Mouse (Mus musculus): ENCODE measurements around the gene Baiap2l1. TPM values are rescaled to one million over a fixed set of nuclear protein-coding genes. Genes with fewer than 3 reads are reported as not detected.
A peak's percentile ranks its signal among the peaks of the same experiment; 100 is the strongest.

Baiap2l1 gene
- polyA plus RNA-seq, 1 experiment: 68.8 TPM

- peaks cover 77% of the 10 kb centered on the region for H3K79me2 ChIP-seq (ENCODE audit: control insufficient read depth, insufficient read depth)
- H3ac ChIP-seq (ENCODE audit: control insufficient read depth, insufficient read length): no peak overlapping the region
- peaks cover 30% of the 10 kb centered on the region for H3K36me3 ChIP-seq (ENCODE audit: control insufficient read depth, insufficient read depth)
- no peak overlapping the region for H3K4me2 ChIP-seq (ENCODE audit: low read depth)
- H3K27me3 ChIP-seq (ENCODE audit: control insufficient read depth, insufficient read depth, insufficient read length): no peaks in the 10 kb centered on the region
- no peak overlapping the region for H3K4me3 ChIP-seq
- no peak for TF ChIP-seq REST (IDR thresholded peaks at IDR 0.05; ENCODE audit: insufficient read depth, insufficient read length)
- peak; percentile 72 for TF ChIP-seq POLR2AphosphoS2 (IDR thresholded peaks at IDR 0.05; ENCODE audit: insufficient read length, low read depth)
Observed at GRCm38 (mm10) chr5:144261309-144261708, 96.6 kb downstream of the Baiap2l1 start.

GRCm38 (mm10) chr5:144260464-144260863, 97.4 kb downstream of the Baiap2l1 start:
- H3K4me2 ChIP-seq (ENCODE audit: low read depth): no peak overlapping the region
- no peaks in the 10 kb centered on the region for H3K27me3 ChIP-seq (ENCODE audit: control insufficient read depth, insufficient read depth, insufficient read length)
- H3ac ChIP-seq (ENCODE audit: control insufficient read depth, insufficient read length): no peak overlapping the region
- TF ChIP-seq MYOG (IDR thresholded peaks at IDR 0.05; ENCODE audit: control insufficient read depth in 1 of 3, insufficient read depth in 1 of 3, insufficient read length in 2 of 3, low read depth in 2 of 3) (peak in 2 of 3 experiments; percentile 16 to 60), REST (IDR thresholded peaks at IDR 0.05; ENCODE audit: insufficient read depth, insufficient read length) (no peak), POLR2AphosphoS2 (IDR thresholded peaks at IDR 0.05; ENCODE audit: insufficient read length, low read depth) (peak; percentile 86), USF1 (IDR thresholded peaks at IDR 0.05; ENCODE audit: low read depth) (no peak), TCF3 (IDR thresholded peaks at IDR 0.05; ENCODE audit: insufficient read length, low read depth) (no peak), MAX (IDR thresholded peaks at IDR 0.05; ENCODE audit: low read depth) (no peak), SRF (IDR thresholded peaks at IDR 0.05; ENCODE audit: control insufficient read depth, insufficient read length, low read depth) (no peak), POLR2A (IDR thresholded peaks at IDR 0.05; ENCODE audit: insufficient read length, low read depth) (peak; percentile 49), MYOD1 (IDR thresholded peaks at IDR 0.05; ENCODE audit: control insufficient read depth in 1 of 3, insufficient read length in 2 of 3, low read depth in 2 of 3) (peak in 2 of 3 experiments; percentile 74 to 80), TCF12 (IDR thresholded peaks at IDR 0.05; ENCODE audit: insufficient read depth, poor library complexity, severe bottlenecking) (no peak), E2F4 (IDR thresholded peaks at IDR 0.05; ENCODE audit: insufficient read depth) (no peak), CEBPB (IDR thresholded peaks at IDR 0.05; ENCODE audit: insufficient read depth, poor library complexity, severe bottlenecking) (no peak)
- peaks cover 84% of the 10 kb centered on the region for H3K79me2 ChIP-seq (ENCODE audit: control insufficient read depth, insufficient read depth)
- no peak overlapping the region for H3K4me3 ChIP-seq
- peaks cover 24% of the 10 kb centered on the region for H3K36me3 ChIP-seq (ENCODE audit: control insufficient read depth, insufficient read depth)

- Histone ChIP-seq H3K27me3 (ENCODE audit: control insufficient read depth, insufficient read depth, insufficient read length) (no peaks in the 10 kb centered on the region), H3ac (ENCODE audit: control insufficient read depth, insufficient read length) (no peak overlapping the region), H3K36me3 (ENCODE audit: control insufficient read depth, insufficient read depth) (peaks cover 11% of the 10 kb centered on the region), H3K79me2 (ENCODE audit: control insufficient read depth, insufficient read depth) (peaks cover 75% of the 10 kb centered on the region), H3K4me2 (ENCODE audit: low read depth) (peak overlapping the region; percentile 98), H3K4me3 (peak overlapping the region; percentile 95)
- TF ChIP-seq POLR2AphosphoS2 (IDR thresholded peaks at IDR 0.05; ENCODE audit: insufficient read length, low read depth): peak; percentile 69
- no peak for TF ChIP-seq POLR2A (IDR thresholded peaks at IDR 0.05; ENCODE audit: insufficient read length, low read depth)
Observed at GRCm38 (mm10) chr5:144259228-144259627, 98.7 kb downstream of the Baiap2l1 start.

GRCm38 (mm10) chr5:144258687-144259086, 99.2 kb downstream of the Baiap2l1 start:
- H3K79me2 ChIP-seq (ENCODE audit: control insufficient read depth, insufficient read depth): peaks cover 73% of the 10 kb centered on the region
- no peaks in the 10 kb centered on the region for H3K27me3 ChIP-seq (ENCODE audit: control insufficient read depth, insufficient read depth, insufficient read length)
- H3ac ChIP-seq (ENCODE audit: control insufficient read depth, insufficient read length): no peak overlapping the region
- peaks cover 11% of the 10 kb centered on the region for H3K36me3 ChIP-seq (ENCODE audit: control insufficient read depth, insufficient read depth)
- peak overlapping the region; percentile 98 for H3K4me2 ChIP-seq (ENCODE audit: low read depth)
- TF ChIP-seq SRF (IDR thresholded peaks at IDR 0.05; ENCODE audit: control insufficient read depth, insufficient read length, low read depth) (no peak), POLR2A (IDR thresholded peaks at IDR 0.05; ENCODE audit: insufficient read length, low read depth) (peak; percentile 28), REST (IDR thresholded peaks at IDR 0.05; ENCODE audit: insufficient read depth, insufficient read length) (no peak), USF1 (IDR thresholded peaks at IDR 0.05; ENCODE audit: low read depth) (no peak), E2F4 (IDR thresholded peaks at IDR 0.05; ENCODE audit: insufficient read depth) (no peak), TCF3 (IDR thresholded peaks at IDR 0.05; ENCODE audit: insufficient read length, low read depth) (no peak), POLR2AphosphoS2 (IDR thresholded peaks at IDR 0.05; ENCODE audit: insufficient read length, low read depth) (peak; percentile 70), MYOD1 (IDR thresholded peaks at IDR 0.05; ENCODE audit: control insufficient read depth in 1 of 3, insufficient read length in 2 of 3, low read depth in 2 of 3) (peak in 1 of 3 experiments; percentile 6), MYOG (IDR thresholded peaks at IDR 0.05; ENCODE audit: control insufficient read depth in 1 of 3, insufficient read depth in 1 of 3, insufficient read length in 2 of 3, low read depth in 2 of 3) (no peak)
- H3K4me3 ChIP-seq: peak overlapping the region; percentile 95

- Histone ChIP-seq H3K4me3 (peak overlapping the region; percentile 95), H3K79me2 (ENCODE audit: control insufficient read depth, insufficient read depth) (peaks cover 69% of the 10 kb centered on the region)
- TF ChIP-seq MAX (IDR thresholded peaks at IDR 0.05; ENCODE audit: low read depth) (no peak), SRF (IDR thresholded peaks at IDR 0.05; ENCODE audit: control insufficient read depth, insufficient read length, low read depth) (no peak), REST (IDR thresholded peaks at IDR 0.05; ENCODE audit: insufficient read depth, insufficient read length) (no peak), TCF3 (IDR thresholded peaks at IDR 0.05; ENCODE audit: insufficient read length, low read depth) (no peak), E2F4 (IDR thresholded peaks at IDR 0.05; ENCODE audit: insufficient read depth) (no peak), MYOD1 (IDR thresholded peaks at IDR 0.05; ENCODE audit: control insufficient read depth in 1 of 3, insufficient read length in 2 of 3, low read depth in 2 of 3) (no peak), USF1 (IDR thresholded peaks at IDR 0.05; ENCODE audit: low read depth) (no peak), POLR2AphosphoS2 (IDR thresholded peaks at IDR 0.05; ENCODE audit: insufficient read length, low read depth) (no peak)
Observed at GRCm38 (mm10) chr5:144258131-144258611, 99.7 kb downstream of the Baiap2l1 start.

More at GRCm38 (mm10) chr5:144258131-144258611, 99.7 kb downstream of the Baiap2l1 start:
- peaks cover 11% of the 10 kb centered on the region for H3K36me3 ChIP-seq (ENCODE audit: control insufficient read depth, insufficient read depth)
- no peaks in the 10 kb centered on the region for H3K27me3 ChIP-seq (ENCODE audit: control insufficient read depth, insufficient read depth, insufficient read length)
- H3ac ChIP-seq (ENCODE audit: control insufficient read depth, insufficient read length): no peak overlapping the region
- H3K4me2 ChIP-seq (ENCODE audit: low read depth): peak overlapping the region; percentile 98

Measured in myocyte (in vitro differentiated cells).